ENCODE assay signal across 20 mouse cellular contexts in the genomic region with DNA sequence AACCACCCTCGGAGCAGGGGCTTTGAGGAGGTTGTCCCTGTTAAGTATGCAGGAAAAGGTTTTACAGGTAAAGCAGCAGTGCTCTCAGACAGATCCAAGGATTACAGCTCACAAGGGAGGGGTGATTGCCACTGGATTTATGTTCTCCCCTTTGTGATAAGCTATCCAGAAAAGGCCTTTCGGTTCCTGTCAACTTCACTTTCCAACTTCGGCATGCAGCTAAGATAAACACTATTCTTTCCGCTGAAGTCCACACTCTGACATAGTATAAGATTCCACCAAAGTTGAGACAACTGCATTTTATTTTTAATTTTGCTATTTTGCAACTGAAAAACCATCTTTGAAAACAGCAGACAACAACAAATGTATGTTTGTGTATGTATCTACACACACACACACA.
"Had no signal": no experiment of that assay in that cellular context is flagged by ENCODE, and none has a peak within 500 bp of the region (broad histone marks: within the 10 kb centered on the region; RNA-seq: fewer than 3 reads in every experiment).

No protein-coding gene starts in this region.

- H3K36me3 ChIP-seq: liver, embryonic 13.5 days; midbrain, embryonic 15.5 days; neural tube, embryonic 12.5 days; neural tube, embryonic 15.5 days had no signal

- H3K27ac ChIP-seq: left cerebral cortex, adult 2 months; liver, embryonic 13.5 days; lung, embryonic 15.5 days; midbrain, embryonic 15.5 days; neural tube, embryonic 12.5 days; neural tube, embryonic 15.5 days; stomach, postnatal 0 days had no signal

- H3K27me3 ChIP-seq: liver, embryonic 13.5 days; lung, embryonic 15.5 days; megakaryocyte, embryonic 14.5 days; midbrain, embryonic 15.5 days; neural tube, embryonic 12.5 days; neural tube, embryonic 15.5 days had no signal

- H3K4me2 ChIP-seq: liver, embryonic 13.5 days; lung, embryonic 15.5 days; midbrain, embryonic 11.5 days; neural tube, embryonic 15.5 days had no signal

- H3K4me3 ChIP-seq: left cerebral cortex, adult 2 months; liver, embryonic 13.5 days; lung, embryonic 15.5 days; megakaryocyte, embryonic 14.5 days; midbrain, embryonic 15.5 days; neural tube, embryonic 12.5 days; neural tube, embryonic 15.5 days had no signal

- H3K9ac ChIP-seq: liver, embryonic 13.5 days; lung, embryonic 15.5 days; midbrain, embryonic 15.5 days; neural tube, embryonic 12.5 days; neural tube, embryonic 15.5 days had no signal

- H3K9me3 ChIP-seq: liver, embryonic 13.5 days; lung, embryonic 15.5 days; megakaryocyte, embryonic 14.5 days; midbrain, embryonic 15.5 days; neural tube, embryonic 12.5 days; neural tube, embryonic 15.5 days had no signal

- H3K4me1 ChIP-seq: liver, embryonic 13.5 days had no signal

- DNase-seq: kidney, adult 9 months; kidney, postnatal 14 days; layer of hippocampus, postnatal 36 days; liver, embryonic 13.5 days; lung, postnatal 10 days; lung, postnatal 36 days; right cerebral cortex, adult 18-20 months; right cerebral cortex, postnatal 14 days; right cerebral cortex, postnatal 4 days; thymus, adult 2 months; thymus, postnatal 14 days; thymus, postnatal 4 days had no signal
